In the genomic region with DNA sequence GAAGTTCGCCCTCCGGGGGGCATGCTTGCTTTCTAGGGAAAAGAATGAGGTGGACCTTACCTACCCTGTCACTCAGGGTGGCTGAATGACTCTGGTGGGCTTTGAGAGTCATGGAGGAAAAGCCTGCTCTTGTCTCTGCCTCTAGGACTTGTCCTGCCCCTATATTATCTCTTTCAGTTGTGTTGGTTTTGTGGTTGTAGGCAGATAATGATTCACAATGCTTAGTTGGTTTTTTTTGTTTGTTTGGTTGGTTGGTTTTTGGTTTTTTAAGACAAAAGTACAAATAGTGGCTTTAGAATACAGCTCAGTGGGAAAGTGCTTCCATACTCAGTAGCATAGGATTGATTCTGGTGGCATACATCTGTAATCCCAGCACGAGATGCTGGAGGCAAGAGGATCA, we compare ENCODE assay signal across 26 mouse cellular contexts. TPM values are rescaled to one million over a fixed set of nuclear protein-coding genes. Genes with fewer than 3 reads are reported as not detected.
DNase-seq lines count a peak whose midpoint lies in the region; ATAC-seq and TF ChIP-seq lines count a peak whose summit lies in the region.
"Had no signal": no experiment of that assay in that cellular context is flagged by ENCODE, and none has a peak within 500 bp of the region (broad histone marks: within the 10 kb centered on the region; RNA-seq: fewer than 3 reads in every experiment).

No protein-coding gene starts in this region.

- peak; percentile 3 for DNase-seq in gastrocnemius, adult 2 months
- no peak for DNase-seq in gastrocnemius, postnatal 10 days
- DNase-seq in liver, postnatal 0 days, result no peak
- DNase-seq in right cerebral cortex, postnatal 4 days, result no peak
- DNase-seq: cerebellum, adult 11-12 months; cerebellum, adult 8-10 months; cerebellum, postnatal 10 days; cerebellum, postnatal 36 days; gastrocnemius, postnatal 25 days; heart, adult 18-20 months; heart, postnatal 10 days; heart, postnatal 36 days had no signal

- ATAC-seq in liver, embryonic 15.5 days (ENCODE audit: insufficient read depth), result no peak
- no peak for ATAC-seq in liver, embryonic 12.5 days
- no peak for ATAC-seq in liver, postnatal 0 days
- ATAC-seq: forebrain, embryonic 13.5 days; forebrain, embryonic 16.5 days; hindbrain, postnatal 0 days; inflammation-experienced regulatory T-cells, adult 6 months; Patski had no signal

- no peaks in the 10 kb centered on the region; the same call in 1 of the 2 replicates for H3K27me3 ChIP-seq in liver, embryonic 15.5 days
- H3K27me3 ChIP-seq in liver, embryonic 12.5 days (replicated peaks), result peaks cover 13% of the 10 kb centered on the region; the same call in 1 of the 2 replicates
- no peaks in the 10 kb centered on the region for H3K27me3 ChIP-seq in liver, postnatal 0 days (ENCODE audit: insufficient read depth, low read length)
- H3K27me3 ChIP-seq: forebrain, embryonic 13.5 days; Patski had no signal

- peaks cover 43% of the 10 kb centered on the region for H3K4me1 ChIP-seq in liver, embryonic 15.5 days (replicated peaks)
- H3K4me1 ChIP-seq in liver, embryonic 12.5 days, result peaks cover 36% of the 10 kb centered on the region
- H3K4me1 ChIP-seq in liver, postnatal 0 days (ENCODE audit: insufficient read depth), result peaks cover 40% of the 10 kb centered on the region
- H3K4me1 ChIP-seq: forebrain, embryonic 10.5 days; forebrain, embryonic 13.5 days; heart, embryonic 15.5 days had no signal

- peaks cover 11% of the 10 kb centered on the region; the same call in 1 of the 2 replicates for H3K36me3 ChIP-seq in liver, embryonic 15.5 days (replicated peaks)
- 0 out of 2 replicates have a peak, but pooled peaks cover 3% of the 10 kb centered on the region for H3K36me3 ChIP-seq in liver, embryonic 12.5 days
- peaks cover 19% of the 10 kb centered on the region for H3K36me3 ChIP-seq in liver, postnatal 0 days (replicated peaks; ENCODE audit: insufficient read depth, low read length)
- H3K36me3 ChIP-seq: forebrain, embryonic 10.5 days; heart, embryonic 12.5 days; heart, embryonic 15.5 days; hindbrain, embryonic 10.5 days; hindbrain, embryonic 13.5 days had no signal

- no peak overlapping the region for H3K9ac ChIP-seq in liver, embryonic 15.5 days
- H3K9ac ChIP-seq in liver, embryonic 12.5 days, result no peak overlapping the region
- no peak overlapping the region for H3K9ac ChIP-seq in liver, postnatal 0 days (replicated peaks)
- H3K9ac ChIP-seq: forebrain, embryonic 13.5 days; heart, embryonic 12.5 days; heart, embryonic 15.5 days; hindbrain, embryonic 13.5 days had no signal

- no peak overlapping the region for H3K4me2 ChIP-seq in liver, embryonic 15.5 days
- no peak overlapping the region for H3K4me2 ChIP-seq in liver, embryonic 12.5 days
- peak overlapping the region; percentile 24; the same call in 1 of the 2 replicates for H3K4me2 ChIP-seq in liver, postnatal 0 days (ENCODE audit: low read depth, low read length)
- H3K4me2 ChIP-seq: forebrain, embryonic 13.5 days; heart, embryonic 12.5 days; heart, embryonic 15.5 days; hindbrain, embryonic 13.5 days had no signal

- intact Hi-C loops in gastrocnemius, adult 2 months (cut with DNase I), result no loop called here

- TF ChIP-seq CTCF in gastrocnemius, adult 2 months (IDR thresholded peaks at IDR 0.05), result no peak
- no peak for TF ChIP-seq CTCF in liver, postnatal 0 days (IDR thresholded peaks at IDR 0.05; ENCODE audit: low read depth)

- no peaks in the 10 kb centered on the region for H3K9me3 ChIP-seq in liver, embryonic 15.5 days (replicated peaks)
- no peaks in the 10 kb centered on the region for H3K9me3 ChIP-seq in liver, embryonic 12.5 days (replicated peaks)
- no peaks in the 10 kb centered on the region for H3K9me3 ChIP-seq in liver, postnatal 0 days (ENCODE audit: low read length)
- H3K9me3 ChIP-seq: forebrain, embryonic 10.5 days; forebrain, embryonic 13.5 days; heart, embryonic 12.5 days; heart, embryonic 15.5 days; hindbrain, embryonic 10.5 days; hindbrain, embryonic 13.5 days had no signal

- WGBS in liver, embryonic 15.5 days (ENCODE audit: insufficient replicate concordance), result 46% methylated on average over 3 of the region's 3 CpGs
- WGBS in liver, embryonic 12.5 days (ENCODE audit: insufficient replicate concordance), result 58% methylated on average over 3 of the region's 3 CpGs
- 66% methylated on average over 3 of the region's 3 CpGs for WGBS in liver, postnatal 0 days (ENCODE audit: insufficient replicate concordance)

- no peak overlapping the region for H3K4me3 ChIP-seq in gastrocnemius, adult 2 months
- H3K4me3 ChIP-seq in liver, embryonic 15.5 days (replicated peaks), result no peak overlapping the region
- H3K4me3 ChIP-seq in liver, embryonic 12.5 days, result no peak overlapping the region
- no peak overlapping the region for H3K4me3 ChIP-seq in liver, postnatal 0 days (ENCODE audit: low read depth, low read length)
- H3K4me3 ChIP-seq: forebrain, embryonic 10.5 days; forebrain, embryonic 13.5 days; heart, embryonic 12.5 days; heart, embryonic 15.5 days; hindbrain, embryonic 10.5 days; hindbrain, embryonic 13.5 days had no signal

- H3K27ac ChIP-seq in gastrocnemius, adult 2 months, result no peak overlapping the region
- peak overlapping the region; percentile 61 for H3K27ac ChIP-seq in liver, embryonic 15.5 days (replicated peaks)
- H3K27ac ChIP-seq in liver, embryonic 12.5 days, result no peak overlapping the region
- H3K27ac ChIP-seq in liver, postnatal 0 days (ENCODE audit: low read depth), result peak overlapping the region; percentile 95
- H3K27ac ChIP-seq: forebrain, embryonic 10.5 days; forebrain, embryonic 13.5 days; heart, embryonic 15.5 days; hindbrain, embryonic 10.5 days; hindbrain, embryonic 13.5 days; hindbrain, postnatal 0 days had no signal

- no peak for TF ChIP-seq EP300 in liver, postnatal 0 days (IDR thresholded peaks at IDR 0.05; ENCODE audit: low read depth)

RNA-seq across cellular contexts. Expression of a gene that starts 0.9 kb away (rescaled TPM):
- total RNA-seq in gastrocnemius, adult 2 months (2021), result 10 to 100 TPM; 10.3 to 24.5 TPM
- 1 to 10 TPM; 1.6 to 3.5 TPM for total RNA-seq in gastrocnemius, postnatal 10 days (2021)
- polyA plus RNA-seq in liver, embryonic 15.5 days (2015; fragmentation: Nextera tagmentation; extraction: Ambion mirVana), result 369 and 468 TPM in 2 replicates
- 95.1 and 100 TPM in 2 replicates for polyA plus RNA-seq in liver, embryonic 12.5 days (2016; fragmentation: Nextera tagmentation; extraction: Ambion mirVana)
- polyA plus RNA-seq in liver, postnatal 0 days (2015; fragmentation: Nextera tagmentation; extraction: Ambion mirVana), result 1,136 and 1,364 TPM in 2 replicates

RNA-seq across cellular contexts. Expression of a gene that starts 19.4 kb away (rescaled TPM):
- 10 to 100 TPM; 24.0 to 24.4 TPM for total RNA-seq in gastrocnemius, adult 2 months (2021)
- 10 to 100 TPM; 22.0 to 23.8 TPM for total RNA-seq in gastrocnemius, postnatal 10 days (2021)
- polyA plus RNA-seq in liver, embryonic 15.5 days (2015; fragmentation: Nextera tagmentation; extraction: Ambion mirVana), result 11.9 and 12.0 TPM in 2 replicates
- polyA plus RNA-seq in liver, embryonic 12.5 days (2016; fragmentation: Nextera tagmentation; extraction: Ambion mirVana), result 18.2 and 18.4 TPM in 2 replicates
- polyA plus RNA-seq in liver, postnatal 0 days (2015; fragmentation: Nextera tagmentation; extraction: Ambion mirVana), result 9.0 and 9.2 TPM in 2 replicates

RNA-seq across cellular contexts. Expression of a gene that starts 20.4 kb away (rescaled TPM):
- total RNA-seq in gastrocnemius, adult 2 months (2021), result 100 to 1,000 TPM; 170 to 176 TPM
- total RNA-seq in gastrocnemius, postnatal 10 days (2021), result 10 to 100 TPM; 69.1 to 74.4 TPM
- polyA plus RNA-seq in liver, embryonic 15.5 days (2015; fragmentation: Nextera tagmentation; extraction: Ambion mirVana), result 8.1 and 9.8 TPM in 2 replicates
- polyA plus RNA-seq in liver, embryonic 12.5 days (2016; fragmentation: Nextera tagmentation; extraction: Ambion mirVana), result 14.7 and 15.3 TPM in 2 replicates
- polyA plus RNA-seq in liver, postnatal 0 days (2015; fragmentation: Nextera tagmentation; extraction: Ambion mirVana), result 9.3 TPM in 2 replicates

RNA-seq across cellular contexts. Expression of a gene that starts 34.9 kb away (rescaled TPM):
- total RNA-seq in gastrocnemius, adult 2 months (2021), result not detected
- under 1 TPM in 1 of 2 experiments, not detected in 1; 0.14 TPM for total RNA-seq in gastrocnemius, postnatal 10 days (2021)
- 1.3 and 1.4 TPM in 2 replicates for polyA plus RNA-seq in liver, embryonic 15.5 days (2015; fragmentation: Nextera tagmentation; extraction: Ambion mirVana)
- 1.6 and 1.7 TPM in 2 replicates for polyA plus RNA-seq in liver, embryonic 12.5 days (2016; fragmentation: Nextera tagmentation; extraction: Ambion mirVana)
- polyA plus RNA-seq in liver, postnatal 0 days (2015; fragmentation: Nextera tagmentation; extraction: Ambion mirVana), result 1.7 and 1.9 TPM in 2 replicates
- total RNA-seq: gastrocnemius, adult 18-20 months; gastrocnemius, postnatal 25 days; heart, postnatal 10 days; heart, postnatal 36 days; hindbrain, postnatal 0 days had no signal
- polyA plus RNA-seq: cortical plate, adult 2 months; forebrain, embryonic 13.5 days; forebrain, embryonic 16.5 days; heart, embryonic 15.5 days; hindbrain, postnatal 0 days; Patski had no signal

RNA-seq across cellular contexts. Expression of a gene that starts 50.0 kb away (rescaled TPM):
- under 1 TPM; 0.46 to 0.56 TPM for total RNA-seq in gastrocnemius, adult 2 months (2021)
- total RNA-seq in gastrocnemius, postnatal 10 days (2021), result 1 to 10 TPM; 1.5 to 2.4 TPM
- polyA plus RNA-seq in liver, embryonic 15.5 days (2015; fragmentation: Nextera tagmentation; extraction: Ambion mirVana), result 13.8 and 14.5 TPM in 2 replicates
- polyA plus RNA-seq in liver, embryonic 12.5 days (2016; fragmentation: Nextera tagmentation; extraction: Ambion mirVana), result 14.2 and 14.3 TPM in 2 replicates
- polyA plus RNA-seq in liver, postnatal 0 days (2015; fragmentation: Nextera tagmentation; extraction: Ambion mirVana), result 13.1 and 14.1 TPM in 2 replicates
- polyA plus RNA-seq: Patski had no signal

Comparison
In these comparisons a context has a peak if more than half of its experiments do, and no peak if none do; other contexts are left out.
1. H3K27ac ChIP-seq: peak in liver, embryonic 15.5 days (single experiment) and liver, postnatal 0 days (single experiment); none in gastrocnemius, adult 2 months (single experiment) and liver, embryonic 12.5 days (single experiment).